Mouse (Mus musculus): Measurements from ENCODE around the gene Pde8b. TPM values are rescaled to one million over a fixed set of nuclear protein-coding genes. Genes with fewer than 3 reads are reported as not detected.

The Pde8b gene
- polyA plus RNA-seq, 1 experiment = 24.2 TPM

DNA sequence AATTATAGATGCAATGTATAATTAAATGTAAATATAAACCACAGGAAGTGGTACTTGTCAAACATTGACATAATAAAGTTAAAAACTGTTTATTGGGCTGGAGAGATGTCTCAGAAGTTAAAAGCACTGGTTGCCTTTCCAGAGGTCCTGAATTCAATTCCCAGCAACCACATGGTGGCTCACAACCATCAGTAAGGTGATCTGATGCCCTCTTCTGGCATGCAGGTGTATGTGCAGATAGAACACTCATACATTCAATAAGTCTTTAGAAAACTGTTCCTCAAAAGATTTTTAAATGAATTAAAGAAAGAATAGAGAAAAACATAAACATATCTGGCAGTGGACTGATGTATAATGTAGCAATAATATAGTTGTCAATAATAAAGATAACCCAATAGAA is 179.9 kb downstream of the Pde8b start:
- TF ChIP-seq POLR2A (IDR thresholded peaks at IDR 0.05; ENCODE audit: borderline replicate concordance, insufficient read depth, low read length) (no peak), CTCF (IDR thresholded peaks at IDR 0.05; ENCODE audit: borderline replicate concordance, insufficient read depth, low read depth, low read length) (no peak)
- no peak for DNase-seq
- Histone ChIP-seq H3K4me3 (replicated peaks; ENCODE audit: insufficient read depth, low read depth, low read length) (no peak overlapping the region), H3K27ac (ENCODE audit: insufficient read depth, low read length) (no peak overlapping the region), H3K27me3 (ENCODE audit: control insufficient read depth, insufficient read depth, low read length) (no peaks in the 10 kb centered on the region; the same call in 1 of the 2 replicates), H3K4me1 (ENCODE audit: control insufficient read depth, insufficient read depth, low read length) (no peaks in the 10 kb centered on the region)

DNA sequence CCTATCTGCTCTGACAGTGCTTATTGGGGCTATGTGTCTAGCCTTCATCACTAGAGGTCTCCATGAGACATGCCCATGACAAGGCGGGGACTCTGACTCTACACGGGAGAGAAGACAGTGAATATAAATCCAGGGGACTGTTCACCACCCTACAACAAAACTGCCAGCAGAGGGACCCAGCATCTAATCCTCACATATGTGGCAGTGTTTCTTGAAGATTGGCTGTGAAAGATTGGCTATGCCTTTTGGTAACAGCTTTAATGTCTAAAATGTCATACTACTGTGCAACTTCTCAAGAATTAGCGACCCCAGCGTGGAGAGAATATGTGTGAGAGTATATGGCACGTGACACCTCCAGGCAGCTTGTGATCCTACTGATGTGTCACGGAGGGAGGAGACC is 182.3 kb downstream of the Pde8b start:
- 63% methylated on average over 6 of the region's 6 CpGs for WGBS
- Histone ChIP-seq H3K4me1 (ENCODE audit: control insufficient read depth, insufficient read depth, low read length) (no peaks in the 10 kb centered on the region), H3K4me3 (replicated peaks; ENCODE audit: insufficient read depth, low read depth, low read length) (no peak overlapping the region), H3K27me3 (ENCODE audit: control insufficient read depth, insufficient read depth, low read length) (no peaks in the 10 kb centered on the region; the same call in 1 of the 2 replicates), H3K27ac (ENCODE audit: insufficient read depth, low read length) (no peak overlapping the region)
- no peak for TF ChIP-seq CTCF (IDR thresholded peaks at IDR 0.05; ENCODE audit: borderline replicate concordance, insufficient read depth, low read depth, low read length)
- TF ChIP-seq POLR2A (IDR thresholded peaks at IDR 0.05; ENCODE audit: borderline replicate concordance, insufficient read depth, low read length) = no peak
- DNase-seq = no peak

GRCm38 (mm10) chr13:95063390-95064017 is 186.6 kb downstream of the Pde8b start:
- H3K27ac ChIP-seq (ENCODE audit: insufficient read depth, low read length) = no peak overlapping the region
- WGBS = 68% methylated on average over 4 of the region's 4 CpGs
- DNase-seq = no peak

DNA sequence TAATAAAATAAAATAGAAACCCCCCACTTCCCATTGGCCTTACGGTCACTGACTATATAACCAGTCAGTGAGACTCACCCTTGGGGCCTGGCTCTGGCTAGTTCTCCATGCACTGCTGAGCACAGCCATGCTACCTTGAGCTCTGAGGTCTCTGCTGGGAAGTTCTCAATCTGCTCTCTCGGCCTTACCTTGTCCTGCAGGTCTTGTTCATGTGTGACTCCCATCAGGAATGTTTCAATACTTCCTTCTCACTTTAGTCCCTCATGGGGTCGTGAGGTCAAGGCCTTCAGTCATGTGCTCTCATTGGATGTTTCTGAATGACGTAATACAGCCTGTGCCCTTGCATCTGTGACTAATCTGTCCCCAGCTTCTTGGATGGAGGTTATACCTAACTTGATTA is 191.3 kb downstream of the Pde8b start:
- Histone ChIP-seq H3K27me3 (ENCODE audit: control insufficient read depth, insufficient read depth, low read length) (no peaks in the 10 kb centered on the region), H3K27ac (ENCODE audit: insufficient read depth, low read length) (no peak overlapping the region), H3K4me3 (replicated peaks; ENCODE audit: insufficient read depth, low read depth, low read length) (no peak overlapping the region), H3K4me1 (ENCODE audit: control insufficient read depth, insufficient read depth, low read length) (no peaks in the 10 kb centered on the region)
- TF ChIP-seq POLR2A (IDR thresholded peaks at IDR 0.05; ENCODE audit: borderline replicate concordance, insufficient read depth, low read length) = no peak
- TF ChIP-seq CTCF (IDR thresholded peaks at IDR 0.05; ENCODE audit: borderline replicate concordance, insufficient read depth, low read depth, low read length) = no peak
- no peak for DNase-seq
- WGBS = 80% methylated on average over 4 of the region's 4 CpGs

More at GRCm38 (mm10) chr13:95063390-95064017, 186.6 kb downstream of the Pde8b start:
- H3K4me1 ChIP-seq (ENCODE audit: control insufficient read depth, insufficient read depth, low read length) = no peaks in the 10 kb centered on the region
- TF ChIP-seq POLR2A (IDR thresholded peaks at IDR 0.05; ENCODE audit: borderline replicate concordance, insufficient read depth, low read length) (no peak), CTCF (IDR thresholded peaks at IDR 0.05; ENCODE audit: borderline replicate concordance, insufficient read depth, low read depth, low read length) (no peak)
- H3K27me3 ChIP-seq (ENCODE audit: control insufficient read depth, insufficient read depth, low read length) = no peaks in the 10 kb centered on the region
- H3K4me3 ChIP-seq (replicated peaks; ENCODE audit: insufficient read depth, low read depth, low read length) = no peak overlapping the region

- Histone ChIP-seq H3K4me1 (ENCODE audit: control insufficient read depth, insufficient read depth, low read length) (no peaks in the 10 kb centered on the region), H3K27ac (ENCODE audit: insufficient read depth, low read length) (no peak overlapping the region), H3K27me3 (ENCODE audit: control insufficient read depth, insufficient read depth, low read length) (no peaks in the 10 kb centered on the region), H3K4me3 (replicated peaks; ENCODE audit: insufficient read depth, low read depth, low read length) (no peak overlapping the region)
- 84% methylated on average over 11 of the region's 11 CpGs for WGBS
- no peak for TF ChIP-seq POLR2A (IDR thresholded peaks at IDR 0.05; ENCODE audit: borderline replicate concordance, insufficient read depth, low read length)
- no peak for TF ChIP-seq CTCF (IDR thresholded peaks at IDR 0.05; ENCODE audit: borderline replicate concordance, insufficient read depth, low read depth, low read length)
- DNase-seq = no peak
These were observed 193.4 kb downstream of the Pde8b start for GRCm38 (mm10) chr13:95056501-95057280.

DNA sequence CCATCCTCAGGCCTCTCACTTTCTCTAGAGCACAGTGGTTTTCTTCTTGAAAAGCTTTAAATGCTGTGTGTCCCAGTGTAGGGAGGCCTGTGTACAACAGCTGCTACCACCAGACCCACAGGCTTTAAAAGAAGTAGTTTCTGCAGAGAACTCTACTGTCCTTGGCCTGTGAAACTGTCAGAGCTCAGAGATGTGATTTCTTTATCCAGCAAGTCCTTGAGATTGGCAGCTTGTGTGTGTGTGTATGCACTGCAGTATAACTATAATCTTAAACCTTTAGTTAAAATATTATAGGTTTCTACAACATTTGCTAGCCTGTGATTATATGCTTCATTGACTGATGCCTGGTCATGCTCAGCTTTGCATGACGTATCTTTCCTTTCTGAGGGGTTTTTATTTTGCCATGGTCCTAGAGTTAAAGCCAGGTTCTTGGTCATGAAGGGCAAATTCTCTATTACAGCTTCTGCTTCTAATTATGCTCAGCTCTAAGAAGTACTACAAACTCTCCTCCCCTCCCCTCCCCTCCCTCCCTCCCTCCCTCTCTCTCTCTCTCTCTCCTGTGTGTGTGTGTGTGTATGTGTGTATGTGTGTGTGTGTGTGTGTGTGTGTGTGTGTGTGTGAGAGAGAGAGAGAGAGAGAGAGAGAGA is 194.3 kb downstream of the Pde8b start:
- H3K27ac ChIP-seq (ENCODE audit: insufficient read depth, low read length) = no peak overlapping the region
- H3K27me3 ChIP-seq (ENCODE audit: control insufficient read depth, insufficient read depth, low read length) = no peaks in the 10 kb centered on the region
- H3K4me3 ChIP-seq (replicated peaks; ENCODE audit: insufficient read depth, low read depth, low read length) = no peak overlapping the region
- 86% methylated on average over 1 of the region's 1 CpGs for WGBS
- no peak for DNase-seq
- no peaks in the 10 kb centered on the region for H3K4me1 ChIP-seq (ENCODE audit: control insufficient read depth, insufficient read depth, low read length)
- no peak for TF ChIP-seq CTCF (IDR thresholded peaks at IDR 0.05; ENCODE audit: borderline replicate concordance, insufficient read depth, low read depth, low read length)
- TF ChIP-seq POLR2A (IDR thresholded peaks at IDR 0.05; ENCODE audit: borderline replicate concordance, insufficient read depth, low read length) = no peak

DNA sequence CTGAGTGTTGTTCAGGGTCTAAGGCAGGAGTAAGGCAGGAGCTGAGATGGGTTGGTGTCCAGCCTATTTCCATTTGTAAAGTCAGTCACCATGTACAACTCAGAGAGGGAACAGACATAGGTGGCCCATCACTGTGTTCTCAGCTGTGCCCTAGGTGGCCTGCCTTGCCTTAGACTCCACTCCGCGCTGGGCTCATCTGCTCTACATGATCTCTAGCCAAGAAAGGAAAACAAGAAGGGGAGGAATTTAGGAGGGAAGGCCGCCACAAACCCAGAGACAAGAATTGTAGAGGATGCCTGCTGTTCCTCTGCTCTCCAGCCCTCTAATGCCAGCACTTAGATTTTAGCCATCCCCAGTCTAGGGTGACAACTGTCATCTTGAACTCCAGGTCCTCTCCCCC is 197.7 kb downstream of the Pde8b start:
- WGBS = 68% methylated on average over 3 of the region's 3 CpGs
- Histone ChIP-seq H3K4me3 (replicated peaks; ENCODE audit: insufficient read depth, low read depth, low read length) (no peak overlapping the region), H3K4me1 (ENCODE audit: control insufficient read depth, insufficient read depth, low read length) (no peaks in the 10 kb centered on the region), H3K27ac (ENCODE audit: insufficient read depth, low read length) (no peak overlapping the region), H3K27me3 (ENCODE audit: control insufficient read depth, insufficient read depth, low read length) (no peaks in the 10 kb centered on the region)
- TF ChIP-seq CTCF (IDR thresholded peaks at IDR 0.05; ENCODE audit: borderline replicate concordance, insufficient read depth, low read depth, low read length) (no peak), POLR2A (IDR thresholded peaks at IDR 0.05; ENCODE audit: borderline replicate concordance, insufficient read depth, low read length) (no peak)
- DNase-seq = no peak
